15 mouse cellular contexts compared by ENCODE assay signal in genomic region chr19:28367274-28367673, GRCm38 (mm10).
"Had no signal": no experiment of that assay in that cellular context is flagged by ENCODE, and none has a peak within 500 bp of the region (broad histone marks: within the 10 kb centered on the region; RNA-seq: fewer than 3 reads in every experiment).

No protein-coding gene starts in this region.

- H3K9me3 ChIP-seq: midbrain, embryonic 13.5 days; midbrain, embryonic 15.5 days; neural tube, embryonic 12.5 days; stomach, embryonic 15.5 days had no signal

- H3K9ac ChIP-seq: lung, embryonic 14.5 days; midbrain, embryonic 13.5 days; midbrain, embryonic 15.5 days; neural tube, embryonic 12.5 days; stomach, embryonic 15.5 days had no signal

- H3K4me1 ChIP-seq: megakaryocyte, embryonic 14.5 days; midbrain, embryonic 13.5 days; midbrain, embryonic 15.5 days; neural tube, embryonic 12.5 days; stomach, embryonic 15.5 days had no signal

- H3K27me3 ChIP-seq: megakaryocyte, embryonic 14.5 days; neural tube, embryonic 12.5 days; stomach, embryonic 15.5 days had no signal

- H3K4me2 ChIP-seq: lung, embryonic 14.5 days; midbrain, embryonic 11.5 days; midbrain, embryonic 13.5 days; midbrain, embryonic 15.5 days; neural tube, embryonic 12.5 days; stomach, embryonic 15.5 days had no signal

- H3K27ac ChIP-seq: macrophage; midbrain, embryonic 13.5 days; midbrain, embryonic 15.5 days; neural tube, embryonic 12.5 days; stomach, embryonic 15.5 days; stomach, postnatal 0 days had no signal

- H3K36me3 ChIP-seq: midbrain, embryonic 13.5 days; midbrain, embryonic 15.5 days; neural tube, embryonic 12.5 days; stomach, embryonic 15.5 days had no signal

- ATAC-seq: midbrain, embryonic 13.5 days; midbrain, embryonic 15.5 days had no signal

- H3K4me3 ChIP-seq: megakaryocyte, embryonic 14.5 days; midbrain, embryonic 13.5 days; midbrain, embryonic 15.5 days; neural tube, embryonic 12.5 days; stomach, embryonic 15.5 days had no signal

- DNase-seq: lung, embryonic 14.5 days; lung, postnatal 10 days; lung, postnatal 36 days; right cerebral cortex, postnatal 14 days; thymus, adult 2 months; thymus, postnatal 25 days; thymus, postnatal 4 days had no signal
